Mouse (Mus musculus): Measurements from ENCODE around the gene Tctn3. TPM values are rescaled to one million over a fixed set of nuclear protein-coding genes. Genes with fewer than 3 reads are reported as not detected.

Gene Tctn3
- total and polyA plus RNA-seq, 3 experiments = 6.5 to 7.7 (median 7.6) TPM

- Histone ChIP-seq H3K27ac (no peak overlapping the region), H3K36me3 (ENCODE audit: control insufficient read depth, insufficient read depth, low read length) (no peaks in the 10 kb centered on the region), H3K4me1 (ENCODE audit: control insufficient read depth, insufficient read depth, low read length) (no peaks in the 10 kb centered on the region), H3K4me3 (no peak overlapping the region), H3K79me2 (replicated peaks; ENCODE audit: control insufficient read depth, insufficient read depth, low read length) (no peaks in the 10 kb centered on the region), H3K27me3 (ENCODE audit: control insufficient read depth, insufficient read depth, low read length) (no peaks in the 10 kb centered on the region), H3K9ac (ENCODE audit: low read depth, low read length) (no peak overlapping the region)
- 64% methylated on average over 7 of the region's 7 CpGs for WGBS
- intact Hi-C loops (cut with DNase I) = no loop called here
- DNase-seq = no peak
- no peak for TF ChIP-seq POLR2A (IDR thresholded peaks at IDR 0.05; ENCODE audit: insufficient read depth, low read depth, low read length)
- no peak for TF ChIP-seq EP300 (IDR thresholded peaks at IDR 0.05; ENCODE audit: insufficient read depth, low read depth, low read length)
- no peak for TF ChIP-seq CTCF (IDR thresholded peaks at IDR 0.05)
Measured at GRCm38 (mm10) chr19:40586908-40587307, 25.1 kb downstream of the Tctn3 start.

DNA sequence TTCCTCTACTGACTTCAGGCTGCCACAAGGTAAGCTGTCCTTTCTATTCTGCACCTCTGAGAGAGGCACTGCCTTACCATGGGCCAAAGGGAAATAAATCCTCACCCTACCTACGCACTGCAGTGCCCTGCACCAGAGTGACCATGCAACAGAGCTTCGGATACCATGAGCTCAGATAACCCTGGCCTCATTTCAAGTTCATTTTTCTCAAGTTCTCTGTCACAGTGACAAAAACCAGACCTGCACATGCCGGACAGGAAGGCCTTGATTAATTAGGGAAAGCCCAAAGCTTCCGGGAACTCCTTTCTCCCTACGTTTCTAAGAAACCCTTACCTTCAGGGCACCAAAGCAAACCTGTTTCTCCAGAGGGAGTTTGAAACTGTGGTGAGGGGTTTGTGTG is 30.4 kb downstream of the Tctn3 start:
- H3K9ac ChIP-seq (ENCODE audit: low read depth, low read length) = no peak overlapping the region
- H3K4me1 ChIP-seq (ENCODE audit: control insufficient read depth, insufficient read depth, low read length) = peaks cover 1% of the 10 kb centered on the region; the same call in 1 of the 2 replicates
- H3K4me3 ChIP-seq = no peak overlapping the region
- no peak for DNase-seq
- H3K79me2 ChIP-seq (replicated peaks; ENCODE audit: control insufficient read depth, insufficient read depth, low read length) = no peaks in the 10 kb centered on the region
- no peak for TF ChIP-seq POLR2A (IDR thresholded peaks at IDR 0.05; ENCODE audit: insufficient read depth, low read depth, low read length)
- no peak for TF ChIP-seq EP300 (IDR thresholded peaks at IDR 0.05; ENCODE audit: insufficient read depth, low read depth, low read length)
- no peak for TF ChIP-seq CTCF (IDR thresholded peaks at IDR 0.05)
- H3K27ac ChIP-seq = no peak overlapping the region
- intact Hi-C loops (cut with DNase I) = no loop called here
- no peaks in the 10 kb centered on the region for H3K36me3 ChIP-seq (ENCODE audit: control insufficient read depth, insufficient read depth, low read length)
- H3K27me3 ChIP-seq (ENCODE audit: control insufficient read depth, insufficient read depth, low read length) = no peaks in the 10 kb centered on the region
- WGBS = 34% methylated on average over 5 of the region's 5 CpGs

- no peaks in the 10 kb centered on the region for H3K79me2 ChIP-seq (replicated peaks; ENCODE audit: control insufficient read depth, insufficient read depth, low read length)
- no peak for DNase-seq
- no peak overlapping the region for H3K27ac ChIP-seq
- no peaks in the 10 kb centered on the region for H3K27me3 ChIP-seq (ENCODE audit: control insufficient read depth, insufficient read depth, low read length)
- intact Hi-C loops (cut with DNase I) = no loop called here
- 75% methylated on average over 2 of the region's 2 CpGs for WGBS
- H3K4me3 ChIP-seq = no peak overlapping the region
- H3K36me3 ChIP-seq (ENCODE audit: control insufficient read depth, insufficient read depth, low read length) = no peaks in the 10 kb centered on the region
- no peak overlapping the region for H3K9ac ChIP-seq (ENCODE audit: low read depth, low read length)
- peaks cover 1% of the 10 kb centered on the region; the same call in 1 of the 2 replicates for H3K4me1 ChIP-seq (ENCODE audit: control insufficient read depth, insufficient read depth, low read length)
- TF ChIP-seq EP300 (IDR thresholded peaks at IDR 0.05; ENCODE audit: insufficient read depth, low read depth, low read length) = no peak
- TF ChIP-seq CTCF (IDR thresholded peaks at IDR 0.05) = no peak
- no peak for TF ChIP-seq POLR2A (IDR thresholded peaks at IDR 0.05; ENCODE audit: insufficient read depth, low read depth, low read length)
Measured at GRCm38 (mm10) chr19:40580902-40581301, 31.1 kb downstream of the Tctn3 start.

DNA sequence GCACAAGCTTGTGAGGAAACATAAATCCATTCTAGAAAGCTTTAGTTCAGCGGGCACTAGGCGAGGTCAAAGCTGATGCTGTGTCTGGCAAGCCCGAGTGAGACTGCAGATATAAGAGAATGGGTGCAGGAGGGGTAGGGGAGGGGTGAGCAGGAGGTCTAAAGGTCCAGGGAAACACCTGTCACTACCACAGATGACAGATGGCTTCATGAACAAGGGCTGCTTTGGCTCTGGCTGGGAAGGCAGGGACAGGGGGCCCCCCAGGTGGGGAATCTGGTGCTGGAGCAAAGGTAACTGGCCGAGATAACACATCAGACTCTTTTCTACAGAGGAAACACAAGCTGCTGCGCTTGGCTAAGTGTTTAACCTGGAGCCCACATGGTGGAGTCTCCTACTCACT is 36.6 kb downstream of the Tctn3 start:
- WGBS = 80% methylated on average over 5 of the region's 5 CpGs
- no peak for TF ChIP-seq EP300 (IDR thresholded peaks at IDR 0.05; ENCODE audit: insufficient read depth, low read depth, low read length)
- no peak for TF ChIP-seq POLR2A (IDR thresholded peaks at IDR 0.05; ENCODE audit: insufficient read depth, low read depth, low read length)
- TF ChIP-seq CTCF (IDR thresholded peaks at IDR 0.05) = no peak
- Histone ChIP-seq H3K27ac (no peak overlapping the region), H3K36me3 (ENCODE audit: control insufficient read depth, insufficient read depth, low read length) (no peaks in the 10 kb centered on the region), H3K4me1 (ENCODE audit: control insufficient read depth, insufficient read depth, low read length) (peaks cover 2% of the 10 kb centered on the region), H3K9ac (ENCODE audit: low read depth, low read length) (no peak overlapping the region), H3K4me3 (no peak overlapping the region), H3K27me3 (ENCODE audit: control insufficient read depth, insufficient read depth, low read length) (no peaks in the 10 kb centered on the region), H3K79me2 (replicated peaks; ENCODE audit: control insufficient read depth, insufficient read depth, low read length) (no peaks in the 10 kb centered on the region)
- intact Hi-C loops (cut with DNase I) = no loop called here
- no peak for DNase-seq

DNA sequence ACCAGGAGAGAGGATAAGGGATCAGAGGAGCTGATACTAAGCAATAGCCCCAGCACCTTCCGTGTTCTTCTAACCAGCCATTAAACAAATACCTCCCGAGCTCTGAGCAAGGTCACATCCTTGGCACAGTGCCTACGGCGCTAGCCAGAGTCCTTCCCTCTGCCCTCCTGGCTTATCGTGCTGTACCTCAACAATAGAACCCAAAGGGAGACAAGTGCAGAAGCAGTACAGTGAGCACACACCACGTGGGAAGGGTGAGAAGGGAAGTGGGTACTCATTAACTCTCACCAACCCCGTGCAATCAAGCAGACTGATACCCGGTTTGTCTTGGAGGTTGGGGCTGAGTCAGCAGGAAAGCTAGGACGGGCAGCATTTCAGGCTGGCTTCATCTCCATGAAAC is 41.3 kb downstream of the Tctn3 start:
- Histone ChIP-seq H3K36me3 (ENCODE audit: control insufficient read depth, insufficient read depth, low read length) (no peaks in the 10 kb centered on the region), H3K9ac (ENCODE audit: low read depth, low read length) (no peak overlapping the region), H3K79me2 (replicated peaks; ENCODE audit: control insufficient read depth, insufficient read depth, low read length) (no peaks in the 10 kb centered on the region), H3K27me3 (ENCODE audit: control insufficient read depth, insufficient read depth, low read length) (no peaks in the 10 kb centered on the region), H3K4me1 (ENCODE audit: control insufficient read depth, insufficient read depth, low read length) (peaks cover 2% of the 10 kb centered on the region), H3K4me3 (no peak overlapping the region), H3K27ac (no peak overlapping the region)
- peak; percentile 38 to 55 for DNase-seq
- intact Hi-C loops (cut with DNase I) = no loop called here
- WGBS = 62% methylated on average over 9 of the region's 9 CpGs
- TF ChIP-seq POLR2A (IDR thresholded peaks at IDR 0.05; ENCODE audit: insufficient read depth, low read depth, low read length) (no peak), EP300 (IDR thresholded peaks at IDR 0.05; ENCODE audit: insufficient read depth, low read depth, low read length) (0 out of 2 replicates have a peak, but pooled peaks have one; percentile 32), CTCF (IDR thresholded peaks at IDR 0.05) (no peak)

DNA sequence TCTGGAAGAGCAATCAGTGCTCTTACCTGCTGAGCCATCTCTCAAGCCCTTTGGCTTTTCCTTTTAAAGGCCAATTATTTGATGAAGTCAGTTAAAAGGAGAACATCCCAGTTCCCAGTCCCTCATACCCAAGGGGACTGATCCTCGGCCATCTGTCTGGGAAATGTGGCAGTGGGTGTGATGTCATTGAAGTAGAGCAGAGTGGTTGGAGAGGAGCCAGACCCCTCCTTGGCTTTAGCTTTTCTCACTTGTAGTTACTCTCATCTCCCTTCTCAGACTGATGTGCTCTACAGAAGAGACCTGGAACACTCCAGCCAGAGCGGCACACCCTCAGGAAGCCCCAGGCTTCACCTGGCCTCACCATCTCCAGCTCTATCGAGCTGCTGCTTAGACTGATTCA is 44.4 kb downstream of the Tctn3 start:
- peaks cover 2% of the 10 kb centered on the region for H3K4me1 ChIP-seq (ENCODE audit: control insufficient read depth, insufficient read depth, low read length)
- WGBS = 68% methylated on average over 3 of the region's 3 CpGs
- H3K27me3 ChIP-seq (ENCODE audit: control insufficient read depth, insufficient read depth, low read length) = no peaks in the 10 kb centered on the region
- H3K4me3 ChIP-seq = no peak overlapping the region
- H3K27ac ChIP-seq = no peak overlapping the region
- no peak overlapping the region for H3K9ac ChIP-seq (ENCODE audit: low read depth, low read length)
- intact Hi-C loops (cut with DNase I) = no loop called here
- H3K79me2 ChIP-seq (replicated peaks; ENCODE audit: control insufficient read depth, insufficient read depth, low read length) = no peaks in the 10 kb centered on the region
- DNase-seq = no peak
- TF ChIP-seq POLR2A (IDR thresholded peaks at IDR 0.05; ENCODE audit: insufficient read depth, low read depth, low read length) (no peak), EP300 (IDR thresholded peaks at IDR 0.05; ENCODE audit: insufficient read depth, low read depth, low read length) (no peak), CTCF (IDR thresholded peaks at IDR 0.05) (no peak)
- H3K36me3 ChIP-seq (ENCODE audit: control insufficient read depth, insufficient read depth, low read length) = no peaks in the 10 kb centered on the region
